Mouse (Mus musculus) c-Kit-negative CD71-positive TER-119-positive erythroid progenitor cells, embryonic 14.5 days (primary cell): Measurements from ENCODE around the gene Odc1.
"Not testable (repeated sequence)": the region's sequence is repeated elsewhere in the genome, so short reads cannot be mapped to it uniquely, and the experiment has no call there.

Experiments used
- DNase-seq: peaks from one replicate; pipeline ENCODE4 v3.0.0-alpha.2; 2013; ENCODE audit warnings: low read depth, low spot score

The Odc1 gene

DNA sequence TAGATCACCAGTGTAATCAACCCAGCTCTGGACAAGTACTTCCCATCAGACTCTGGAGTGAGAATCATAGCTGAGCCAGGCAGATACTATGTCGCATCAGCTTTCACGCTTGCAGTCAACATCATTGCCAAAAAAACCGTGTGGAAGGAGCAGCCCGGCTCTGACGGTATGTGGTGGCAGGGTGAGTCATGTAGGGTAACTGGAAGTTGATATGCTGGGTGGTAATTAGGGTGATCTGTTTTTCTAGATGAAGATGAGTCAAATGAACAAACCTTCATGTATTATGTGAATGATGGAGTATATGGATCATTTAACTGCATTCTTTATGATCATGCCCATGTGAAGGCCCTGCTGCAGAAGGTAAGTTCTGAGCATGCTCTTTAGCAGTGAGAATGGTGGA is 4.8 kb downstream of the Odc1 start:
- DNase-seq, result not testable (repeated sequence)

DNA sequence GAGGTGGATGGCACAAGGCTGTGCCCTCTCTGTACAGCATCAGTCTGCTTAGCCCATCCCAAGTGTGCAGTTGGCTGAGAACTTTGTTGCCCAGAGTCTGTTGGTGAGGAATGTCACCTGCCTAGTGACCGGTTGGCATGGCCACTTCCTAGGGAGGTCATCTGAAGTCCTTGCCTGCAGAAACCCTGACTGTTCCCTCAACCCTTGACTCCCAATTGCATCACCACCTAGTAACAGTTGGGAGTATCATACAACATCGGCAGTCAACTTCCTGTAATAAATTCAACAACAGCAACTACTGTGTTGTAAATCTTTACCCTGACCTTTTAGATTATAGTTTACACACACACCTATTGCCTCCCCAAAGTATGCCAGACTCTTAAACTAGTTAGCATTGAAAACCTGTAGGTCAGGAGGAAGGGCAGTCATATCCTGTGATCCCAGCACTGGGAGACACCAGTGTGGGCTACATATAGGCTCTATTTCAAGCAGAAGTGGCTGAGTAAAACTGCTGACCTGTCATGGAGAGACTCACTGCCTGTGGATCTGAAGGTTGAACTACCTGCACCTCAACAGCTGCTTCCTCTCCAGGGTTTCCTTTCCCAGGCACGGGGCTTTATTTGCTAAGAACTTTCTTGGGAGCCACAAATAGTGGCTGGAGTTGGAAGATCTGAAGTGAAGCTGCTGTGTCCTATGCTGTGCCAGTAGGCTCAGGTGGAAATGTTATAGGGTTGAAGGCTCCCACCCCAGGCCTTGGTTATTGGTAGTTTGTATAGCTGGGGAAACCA is 6.8 kb downstream of the Odc1 start:
- DNase-seq, result no peak

- no peak for DNase-seq
These were observed 7.8 kb downstream of the Odc1 start for GRCm38 (mm10) chr12:17552420-17552819.

DNA sequence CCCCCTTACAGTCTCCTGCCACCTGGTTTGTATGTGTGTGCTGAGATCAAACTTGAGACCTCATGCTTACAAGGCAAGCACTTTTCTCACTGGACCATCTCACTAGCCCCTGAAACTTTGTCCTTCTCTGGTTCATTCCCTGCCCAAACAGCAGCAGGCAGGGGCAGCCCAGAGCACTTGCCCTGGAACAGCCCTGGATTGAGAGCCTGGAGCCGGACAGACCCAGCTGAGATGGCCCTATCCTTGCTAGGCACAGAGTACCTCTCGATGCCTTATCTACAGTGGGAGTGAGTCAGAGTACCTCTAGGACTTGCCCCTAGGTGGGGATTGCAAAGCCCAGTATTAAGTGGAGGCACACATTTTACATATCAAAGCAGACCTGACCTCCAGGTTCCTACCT is 8.4 kb downstream of the Odc1 start:
- no peak for DNase-seq

DNA sequence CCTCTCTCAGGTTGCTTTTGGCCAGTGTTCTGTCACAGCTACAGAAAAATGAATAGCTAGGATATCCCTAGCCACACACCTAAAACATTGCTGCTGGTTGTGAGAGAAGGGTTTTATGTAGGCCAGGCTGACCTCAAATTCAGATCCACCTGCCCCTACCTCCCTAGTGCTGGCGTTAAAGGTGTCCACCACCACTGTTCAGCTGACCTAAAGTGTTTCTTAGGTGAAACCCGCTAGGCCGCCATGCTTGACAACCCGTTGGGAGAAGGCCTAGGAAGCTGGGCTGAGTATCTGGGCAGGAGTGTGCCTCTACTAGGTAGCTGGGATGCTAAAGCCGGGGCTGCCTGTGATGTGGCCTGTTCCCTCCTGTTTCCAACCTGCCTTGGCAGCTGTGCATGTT is 9.0 kb downstream of the Odc1 start:
- DNase-seq, result no peak

GRCm38 (mm10) chr12:17554200-17554951 is 9.8 kb downstream of the Odc1 start:
- DNase-seq, result peak; percentile 90

DNA sequence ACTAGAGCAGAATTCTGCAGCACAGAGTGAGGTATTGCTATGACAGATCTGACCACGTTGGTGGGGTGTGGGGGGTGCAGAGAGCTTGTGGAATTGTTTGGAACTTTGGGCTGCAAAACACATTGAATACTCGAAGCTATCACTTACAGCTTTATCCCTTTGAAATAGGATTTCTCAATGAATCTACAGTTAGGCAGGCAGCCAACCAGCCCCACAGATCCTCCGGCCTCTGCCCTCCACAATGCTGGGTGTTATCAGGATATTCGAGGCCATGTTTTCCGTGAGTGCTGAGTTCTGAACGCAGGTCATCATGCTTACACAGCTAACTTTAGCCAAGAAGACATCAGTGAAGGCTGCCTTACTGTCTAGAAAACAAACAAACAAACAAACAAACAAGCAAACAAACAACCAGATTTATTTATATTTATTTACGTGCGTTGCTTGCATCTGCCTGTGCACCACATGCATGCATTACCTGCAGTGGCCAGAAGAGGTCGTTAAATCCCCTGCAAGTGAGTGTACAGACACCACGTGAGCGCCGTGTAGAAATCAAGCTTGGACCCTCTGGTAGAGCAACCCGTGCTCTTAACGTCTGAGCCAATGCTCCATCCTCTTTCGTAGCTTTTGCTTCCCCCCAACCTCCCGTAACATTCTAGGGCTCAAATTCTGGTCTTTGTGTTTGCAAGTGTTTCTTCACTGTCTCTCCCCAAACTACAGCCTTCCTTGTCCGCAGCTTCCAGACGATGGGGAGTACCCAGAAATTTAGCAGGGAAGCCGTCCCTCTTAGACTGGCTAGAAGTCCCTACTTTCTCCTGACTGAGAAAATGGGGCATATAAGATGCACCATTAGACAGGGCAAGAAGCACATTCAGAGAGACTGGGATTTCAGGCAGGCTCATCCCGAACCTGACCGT is 12.1 kb downstream of the Odc1 start:
- no peak for DNase-seq

DNA sequence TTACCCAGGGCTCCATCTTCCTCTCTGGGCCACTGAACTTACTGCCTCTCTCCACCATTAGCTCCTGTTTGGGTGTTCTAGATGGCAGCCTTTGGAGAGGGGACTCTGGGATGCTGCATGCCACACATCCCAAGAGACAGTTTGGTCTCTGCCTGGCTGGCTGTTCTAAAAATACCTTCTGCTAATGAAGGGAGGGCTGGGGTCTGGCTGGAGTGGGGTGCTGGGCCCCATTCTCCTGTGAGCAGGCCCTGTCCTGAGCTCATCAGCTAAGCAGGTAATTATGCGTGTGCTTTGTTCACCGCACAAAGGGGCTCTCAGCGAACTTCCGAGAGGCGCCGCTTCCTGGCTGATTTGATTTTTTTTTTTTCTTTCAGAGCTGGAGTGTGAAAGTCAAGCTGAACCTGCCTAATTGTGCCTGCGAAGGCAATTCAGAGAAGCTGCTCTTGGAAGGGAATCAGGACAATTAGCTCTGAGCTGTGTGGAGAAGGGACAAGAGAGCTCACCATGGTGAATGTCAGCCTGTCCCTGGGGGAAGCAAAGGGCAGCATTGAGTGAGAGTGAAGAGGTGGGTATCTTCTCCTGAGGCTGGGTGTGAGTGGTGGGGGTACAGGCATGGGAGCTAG is 12.9 kb downstream of the Odc1 start:
- no peak for DNase-seq

GRCm38 (mm10) chr12:17557967-17558345 is 13.4 kb downstream of the Odc1 start:
- no peak for DNase-seq

DNA sequence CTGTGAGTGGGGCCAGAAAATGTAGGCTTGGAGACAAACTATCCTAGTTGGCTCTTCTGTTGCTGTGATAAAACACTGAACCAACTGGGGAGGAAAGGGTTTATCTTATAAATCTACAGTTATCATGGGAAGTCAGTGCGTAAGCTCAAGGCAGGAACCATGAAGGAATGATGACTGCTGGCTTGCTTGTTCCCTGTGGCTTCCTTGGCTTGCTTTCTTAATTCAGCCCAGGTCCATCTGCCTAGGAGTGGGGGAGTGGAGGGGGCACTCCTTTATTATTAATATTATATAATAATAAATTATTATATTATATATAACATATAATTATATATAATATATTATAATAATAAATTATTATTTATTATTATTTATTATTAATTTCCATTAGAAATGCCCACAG is 17.8 kb downstream of the Odc1 start:
- DNase-seq, result no peak

- peak; percentile 80 for DNase-seq
These were observed 20.9 kb downstream of the Odc1 start for GRCm38 (mm10) chr12:17565393-17566045.

DNA sequence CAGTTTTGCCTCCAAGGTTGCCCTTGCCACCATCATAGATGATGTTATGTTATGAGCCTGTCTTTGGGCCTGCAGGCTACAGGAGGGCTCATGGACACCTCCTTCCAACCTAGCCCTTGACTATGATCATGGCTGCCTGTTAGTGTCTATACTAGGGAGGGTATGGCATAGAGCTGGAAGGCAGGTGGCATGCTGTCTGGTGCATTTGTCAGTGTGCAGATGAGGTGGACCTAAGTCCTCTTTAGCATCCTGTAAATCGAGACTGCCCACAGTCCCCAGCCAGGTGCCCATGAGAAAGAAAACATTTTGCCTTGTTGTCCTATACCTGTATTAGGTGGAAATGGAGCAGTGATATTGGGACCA is 21.4 kb downstream of the Odc1 start:
- DNase-seq, result no peak

GRCm38 (mm10) chr12:17568564-17568963 is 24.0 kb downstream of the Odc1 start:
- DNase-seq, result no peak

DNA sequence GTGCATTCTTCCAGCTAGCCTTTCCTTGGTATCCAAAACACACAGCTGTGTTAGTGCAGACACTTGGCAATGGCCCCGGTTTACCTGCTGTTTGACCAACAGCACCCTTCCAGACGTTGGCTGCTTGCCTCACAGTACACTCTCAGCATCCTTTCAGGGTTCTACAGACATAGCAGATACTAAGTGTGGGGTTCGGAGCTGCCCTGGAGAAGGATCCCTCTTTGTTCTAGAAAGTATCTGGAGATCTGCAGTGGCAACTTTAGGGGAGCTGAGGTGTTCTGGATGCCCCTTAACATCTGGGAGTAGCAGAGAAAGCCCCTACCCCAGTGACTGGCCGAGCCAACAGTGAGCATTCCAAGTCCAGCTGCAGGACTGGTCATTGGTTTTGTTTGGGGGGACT is 30.0 kb downstream of the Odc1 start:
- no peak for DNase-seq

- DNase-seq, result no peak
These were observed 30.7 kb downstream of the Odc1 start for GRCm38 (mm10) chr12:17575156-17575910.

DNA sequence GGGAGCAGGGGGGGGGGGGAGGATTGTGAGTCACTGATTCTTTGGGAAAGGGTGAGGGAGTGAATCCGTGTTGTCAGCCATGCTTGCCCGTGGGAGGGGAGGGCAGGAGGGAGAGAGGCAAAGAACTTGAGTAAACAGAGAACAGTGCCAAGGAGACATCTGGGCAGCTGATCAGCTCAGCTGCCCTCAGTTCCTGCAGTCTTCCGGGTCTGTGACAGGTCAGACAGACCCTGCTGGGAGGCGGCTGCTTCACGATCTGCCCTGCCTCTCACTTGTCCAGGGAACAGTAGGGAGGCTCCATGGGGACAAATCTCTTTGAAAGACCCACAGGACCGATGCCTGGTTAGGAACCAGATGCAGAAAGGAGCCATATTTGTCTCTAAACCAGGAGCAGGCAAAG is 31.4 kb downstream of the Odc1 start:
- DNase-seq, result no peak

GRCm38 (mm10) chr12:17578601-17579000 is 34.0 kb downstream of the Odc1 start:
- DNase-seq, result no peak

GRCm38 (mm10) chr12:17581001-17581400 is 36.4 kb downstream of the Odc1 start:
- DNase-seq, result no peak

- no peak for DNase-seq
These were observed 37.8 kb downstream of the Odc1 start for GRCm38 (mm10) chr12:17582406-17582805.

GRCm38 (mm10) chr12:17583860-17584259 is 39.3 kb downstream of the Odc1 start:
- no peak for DNase-seq
